Mouse (Mus musculus) heart, embryonic 15.5 days (tissue): ENCODE data around the gene Traf2. TPM values are rescaled to one million over a fixed set of nuclear protein-coding genes. Genes with fewer than 3 reads are reported as not detected.

ENCODE experiments used
- ATAC-seq: fragments of 200-750 bp; cut with Nextera tagmentation; replicated peaks from 2 replicates; pipeline ENCODE4 v1.8.0; 2017; ENCODE audit warnings: low read depth, moderate TSS enrichment; ENCODE audit not compliant: insufficient number of reproducible peaks, insufficient read depth, low FRiP score
- H3K27ac ChIP-seq: fragments of 300-500 bp; sonication (generic); 2 replicates; pipeline ENCODE4 v1.5.1; 2015; ENCODE audit warnings: mild to moderate bottlenecking, inconsistent platforms
- H3K27me3 ChIP-seq: fragments of 300-500 bp; sonication (generic); 2 replicates; pipeline ENCODE4 v1.6.1; 2015; ENCODE audit warnings: inconsistent platforms
- H3K36me3 ChIP-seq: fragments of 300-500 bp; sonication (generic); 2 replicates; pipeline ENCODE4 v1.6.1; 2015; ENCODE audit warnings: mild to moderate bottlenecking, inconsistent platforms
- H3K4me1 ChIP-seq: fragments of 300-500 bp; sonication (generic); replicated peaks from 2 replicates; pipeline ENCODE4 v1.6.1; 2015; ENCODE audit warnings: inconsistent platforms
- H3K4me2 ChIP-seq: fragments of 300-500 bp; sonication (generic); 2 replicates; pipeline ENCODE4 v1.6.1; 2015; ENCODE audit warnings: inconsistent platforms, mild to moderate bottlenecking, moderate library complexity
- H3K4me3 ChIP-seq: fragments of 300-500 bp; sonication (generic); 2 replicates; pipeline ENCODE4 v1.5.1; 2015; ENCODE audit warnings: mild to moderate bottlenecking, inconsistent platforms
- H3K9ac ChIP-seq: fragments of 300-500 bp; sonication (generic); 2 replicates; pipeline ENCODE4 v1.6.1; 2015; ENCODE audit warnings: mild to moderate bottlenecking, inconsistent platforms
- H3K9me3 ChIP-seq: fragments of 300-500 bp; sonication (generic); replicated peaks from 2 replicates; pipeline ENCODE4 v1.6.1; 2016; ENCODE audit warnings: inconsistent platforms
- WGBS: fragments of 180-500 bp; shearing (Covaris S2); methylation state at CpG from one replicate; pipeline ENCODE4 v1.1.7; 2015; ENCODE audit warnings: mixed read lengths; 5-methylcytosine and 5-hydroxymethylcytosine counted together
- polyA plus RNA-seq: library from polyadenylated mRNA; unstranded; fragments of >200 nt; fragmentation: Nextera tagmentation; extraction: Ambion mirVana; gene quantifications from 2 replicates; pipeline ENCODE4 v1.2.1, GENCODE M21; 2015

Traf2 gene
- polyA plus RNA-seq = 18.4 and 25.2 TPM in 2 replicates

GRCm38 (mm10) chr2:25546811-25547491 is at the start of gene Traf2:
TSS of gene Traf2 (minus strand) at chr2:25546940.
- Histone ChIP-seq H3K36me3 (no peaks in the 10 kb centered on the region), H3K4me1 (peaks cover 16% of the 10 kb centered on the region), H3K9ac (peak within 1 kb of the TSS; percentile 78), H3K27ac (peak within 1 kb of the TSS; percentile 83), H3K27me3 (no peaks in the 10 kb centered on the region), H3K4me3 (peak within 1 kb of the TSS; percentile 74), H3K9me3 (no peaks in the 10 kb centered on the region), H3K4me2 (peak within 1 kb of the TSS; percentile 76)
- ATAC-seq = peak; percentile 98
- WGBS = 2% methylated on average over 48 of the region's 48 CpGs

DNA sequence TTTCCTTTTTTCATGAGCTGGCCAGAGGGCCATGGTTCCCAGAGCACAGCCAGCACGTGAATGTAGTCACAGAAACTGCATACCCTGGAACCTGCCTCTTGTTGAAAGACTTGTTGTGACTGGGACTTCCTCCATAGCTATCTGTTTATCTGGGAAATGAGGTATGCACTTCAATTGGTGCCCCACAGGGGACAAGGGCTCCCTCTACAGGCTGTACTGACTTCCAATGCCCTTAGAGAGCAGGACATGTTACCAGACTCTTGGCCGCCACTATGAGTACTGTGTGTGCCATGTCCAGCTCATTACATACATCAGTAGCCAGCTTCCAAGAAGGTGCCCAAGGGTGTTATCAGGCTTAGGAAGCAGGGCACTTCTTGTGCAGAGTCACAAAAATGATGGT is 45.1 kb upstream of the Traf2 start:
- Histone ChIP-seq H3K9ac (no peak overlapping the region), H3K4me3 (no peak overlapping the region), H3K9me3 (no peaks in the 10 kb centered on the region), H3K36me3 (peaks cover 63% of the 10 kb centered on the region), H3K27ac (no peak overlapping the region), H3K4me2 (no peak overlapping the region), H3K4me1 (peaks cover 12% of the 10 kb centered on the region), H3K27me3 (no peaks in the 10 kb centered on the region)
- ATAC-seq = no peak
- 85% methylated on average over 2 of the region's 2 CpGs for WGBS

- Histone ChIP-seq H3K27me3 (no peaks in the 10 kb centered on the region), H3K4me1 (peaks cover 16% of the 10 kb centered on the region), H3K9ac (no peak overlapping the region), H3K4me3 (no peak overlapping the region), H3K27ac (peak overlapping the region; percentile 25; the same call in 1 of the 2 replicates), H3K4me2 (no peak overlapping the region), H3K9me3 (no peaks in the 10 kb centered on the region), H3K36me3 (peaks cover 55% of the 10 kb centered on the region)
- ATAC-seq = peak; percentile 49; the same call in 1 of the 2 replicates
- 85% methylated on average over 8 of the region's 8 CpGs for WGBS
These were observed 41.6 kb upstream of the Traf2 start for GRCm38 (mm10) chr2:25588227-25588907.

- ATAC-seq = no peak
- Histone ChIP-seq H3K4me2 (no peak overlapping the region), H3K27ac (no peak overlapping the region), H3K27me3 (no peaks in the 10 kb centered on the region), H3K36me3 (peaks cover 44% of the 10 kb centered on the region), H3K9ac (no peak overlapping the region), H3K9me3 (no peaks in the 10 kb centered on the region), H3K4me1 (peaks cover 21% of the 10 kb centered on the region), H3K4me3 (no peak overlapping the region)
- 85% methylated on average over 8 of the region's 8 CpGs for WGBS
These were observed 40.5 kb upstream of the Traf2 start for GRCm38 (mm10) chr2:25587290-25587689.

DNA sequence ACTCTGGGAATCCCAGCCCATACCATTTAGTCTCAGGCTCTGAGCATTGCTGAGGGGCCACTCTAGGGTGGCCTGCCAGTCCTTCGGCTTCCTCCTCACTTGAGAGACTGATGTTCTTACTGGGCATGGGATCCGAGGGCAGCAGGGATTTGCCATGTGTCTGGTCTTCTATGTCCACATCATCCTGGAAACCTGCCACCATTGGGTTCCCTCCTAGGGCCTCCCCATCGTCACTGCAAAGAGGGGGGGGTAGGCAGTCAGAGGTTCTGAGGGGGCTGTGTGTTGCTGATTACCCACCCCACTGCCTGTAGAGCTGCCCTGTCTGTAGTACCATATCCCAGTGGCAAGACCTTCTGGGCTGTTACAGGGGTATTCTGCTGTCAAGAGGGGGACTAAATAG is 38.9 kb upstream of the Traf2 start:
- Histone ChIP-seq H3K4me1 (peaks cover 35% of the 10 kb centered on the region), H3K9ac (no peak overlapping the region), H3K27ac (no peak overlapping the region), H3K27me3 (peaks cover 8% of the 10 kb centered on the region), H3K9me3 (no peaks in the 10 kb centered on the region), H3K4me3 (no peak overlapping the region), H3K36me3 (peaks cover 29% of the 10 kb centered on the region), H3K4me2 (no peak overlapping the region)
- no peak for ATAC-seq
- 77% methylated on average over 3 of the region's 3 CpGs for WGBS

DNA sequence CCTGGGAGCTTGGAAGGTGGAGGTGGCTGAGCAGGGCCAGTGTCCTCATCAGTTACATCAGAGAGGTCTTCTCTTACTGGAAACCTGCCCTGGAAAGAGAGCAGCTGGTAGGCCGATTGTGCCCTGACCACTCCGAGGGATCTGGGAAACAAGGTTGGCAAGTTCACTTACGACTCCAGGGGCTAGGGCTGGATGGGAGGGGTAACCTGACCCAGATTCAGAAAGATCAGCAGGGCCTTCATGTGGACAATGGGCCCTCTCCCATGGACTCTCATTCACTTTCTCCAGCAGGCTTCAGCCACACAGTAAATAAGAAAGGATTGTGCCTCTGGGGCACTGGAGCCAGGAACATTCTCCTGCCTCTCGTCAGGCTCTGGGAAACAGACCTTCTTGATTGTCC is 38.1 kb upstream of the Traf2 start:
- ATAC-seq = no peak
- Histone ChIP-seq H3K9me3 (no peaks in the 10 kb centered on the region), H3K9ac (no peak overlapping the region), H3K27ac (no peak overlapping the region), H3K4me3 (no peak overlapping the region), H3K4me1 (peaks cover 42% of the 10 kb centered on the region), H3K27me3 (peaks cover 16% of the 10 kb centered on the region), H3K36me3 (peaks cover 25% of the 10 kb centered on the region), H3K4me2 (no peak overlapping the region)
- 83% methylated on average over 4 of the region's 4 CpGs for WGBS

GRCm38 (mm10) chr2:25584152-25584551 is 37.4 kb upstream of the Traf2 start:
- peaks cover 21% of the 10 kb centered on the region for H3K36me3 ChIP-seq
- ATAC-seq = no peak
- WGBS = 84% methylated on average over 3 of the region's 3 CpGs

GRCm38 (mm10) chr2:25583571-25583970 is 36.8 kb upstream of the Traf2 start:
- Histone ChIP-seq H3K9ac (no peak overlapping the region), H3K4me3 (no peak overlapping the region), H3K36me3 (peaks cover 21% of the 10 kb centered on the region), H3K4me1 (peaks cover 55% of the 10 kb centered on the region), H3K27ac (no peak overlapping the region), H3K9me3 (no peaks in the 10 kb centered on the region), H3K4me2 (no peak overlapping the region), H3K27me3 (peaks cover 29% of the 10 kb centered on the region)
- 71% methylated on average over 4 of the region's 4 CpGs for WGBS
- ATAC-seq = no peak

More at GRCm38 (mm10) chr2:25584152-25584551, 37.4 kb upstream of the Traf2 start:
- H3K27ac ChIP-seq = no peak overlapping the region
- peaks cover 23% of the 10 kb centered on the region for H3K27me3 ChIP-seq
- H3K4me2 ChIP-seq = no peak overlapping the region
- H3K4me3 ChIP-seq = no peak overlapping the region
- peaks cover 49% of the 10 kb centered on the region for H3K4me1 ChIP-seq
- H3K9ac ChIP-seq = no peak overlapping the region
- no peaks in the 10 kb centered on the region for H3K9me3 ChIP-seq

- no peak overlapping the region for H3K27ac ChIP-seq
- peaks cover 33% of the 10 kb centered on the region for H3K27me3 ChIP-seq
- peaks cover 21% of the 10 kb centered on the region for H3K36me3 ChIP-seq
- H3K4me1 ChIP-seq = peaks cover 57% of the 10 kb centered on the region
- H3K4me2 ChIP-seq = no peak overlapping the region
- ATAC-seq = no peak
- H3K9me3 ChIP-seq = no peaks in the 10 kb centered on the region
- no peak overlapping the region for H3K4me3 ChIP-seq
- 82% methylated on average over 6 of the region's 6 CpGs for WGBS
- H3K9ac ChIP-seq = no peak overlapping the region
These were observed 36.4 kb upstream of the Traf2 start for GRCm38 (mm10) chr2:25583120-25583481.

DNA sequence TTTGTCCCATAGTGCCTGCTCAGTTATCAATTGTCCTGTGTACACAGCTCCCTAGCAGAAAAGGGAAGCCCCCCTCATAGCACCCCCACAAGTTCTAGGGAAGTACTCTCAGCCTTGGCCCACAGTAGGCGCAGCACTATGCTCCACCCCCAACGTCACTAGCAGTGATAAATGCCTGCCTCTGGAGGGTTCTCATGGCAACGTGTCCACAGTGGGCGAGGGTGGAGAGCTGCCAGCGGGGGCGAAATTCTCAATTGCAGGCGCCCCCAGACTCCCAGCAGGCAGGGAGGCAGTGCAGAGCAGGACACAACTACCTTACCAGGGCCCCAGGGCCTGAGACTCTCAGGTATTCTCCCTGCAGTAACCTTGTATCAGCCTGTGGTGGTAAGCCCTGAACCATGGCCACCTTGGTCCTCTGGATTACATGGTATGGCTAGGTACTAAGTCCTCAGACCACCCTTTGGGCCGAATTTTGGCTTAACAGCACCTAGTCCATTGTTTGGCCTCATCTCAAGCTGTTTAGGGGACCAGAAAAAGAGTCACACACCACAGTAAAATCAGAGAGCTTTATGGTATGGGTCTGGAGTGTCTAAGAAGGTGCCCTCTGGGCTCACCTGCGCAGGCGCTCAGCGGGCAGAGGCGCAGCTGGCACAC is 35.9 kb upstream of the Traf2 start:
- no peak for ATAC-seq
- Histone ChIP-seq H3K27ac (no peak overlapping the region), H3K4me2 (no peak overlapping the region), H3K9ac (no peak overlapping the region), H3K4me3 (no peak overlapping the region), H3K27me3 (peaks cover 38% of the 10 kb centered on the region), H3K4me1 (peaks cover 60% of the 10 kb centered on the region), H3K36me3 (peaks cover 21% of the 10 kb centered on the region), H3K9me3 (no peaks in the 10 kb centered on the region)
- WGBS = 47% methylated on average over 12 of the region's 12 CpGs

DNA sequence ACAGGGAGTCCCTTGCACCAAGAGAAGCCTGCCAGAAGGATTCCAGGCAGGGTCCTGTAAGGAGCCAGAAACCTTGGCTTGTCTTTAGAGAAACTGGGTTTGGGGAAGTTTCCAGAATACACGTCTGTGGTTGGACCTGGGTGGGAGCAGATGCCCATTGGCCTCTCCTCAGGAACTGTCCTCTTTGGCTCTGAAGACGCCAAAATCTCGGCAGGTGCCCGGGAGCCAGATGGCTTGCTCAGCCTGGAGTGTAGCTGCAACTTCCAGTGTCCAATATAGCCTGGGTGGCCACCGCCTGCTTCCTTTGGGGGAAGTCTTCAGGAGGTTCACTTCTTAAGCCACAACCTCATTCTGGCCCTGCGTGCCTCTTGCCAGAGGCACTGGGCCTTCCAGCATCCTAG is 35.2 kb upstream of the Traf2 start:
- H3K4me2 ChIP-seq = peak overlapping the region; percentile 76
- H3K27me3 ChIP-seq = peaks cover 45% of the 10 kb centered on the region
- H3K9me3 ChIP-seq = no peaks in the 10 kb centered on the region
- H3K36me3 ChIP-seq = peaks cover 21% of the 10 kb centered on the region
- no peak overlapping the region for H3K27ac ChIP-seq
- no peak overlapping the region for H3K9ac ChIP-seq
- no peak for ATAC-seq
- WGBS = 26% methylated on average over 6 of the region's 6 CpGs
- peaks cover 60% of the 10 kb centered on the region for H3K4me1 ChIP-seq
- H3K4me3 ChIP-seq = no peak overlapping the region
